Mouse (Mus musculus): ENCODE measurements around the gene Mgme1. TPM values are rescaled to one million over a fixed set of nuclear protein-coding genes. Genes with fewer than 3 reads are reported as not detected.
A peak's percentile ranks its signal among the peaks of the same experiment; 100 is the strongest.

Gene Mgme1
- polyA plus RNA-seq, 2 experiments, result 5.9 to 9.2 TPM

GRCm38 (mm10) chr2:144229647-144230046, 40.8 kb upstream of the Mgme1 start:
- H3K4me1 ChIP-seq (replicated peaks; ENCODE audit: control insufficient read depth in 2 of 2, insufficient read depth in 2 of 2, low read length in 1 of 2), result peaks cover 12 to 14% of the 10 kb centered on the region in 2 experiments
- H3K27ac ChIP-seq, result no peak overlapping the region
- peak; percentile 24; the same call in 1 of the 2 replicates for ATAC-seq (ENCODE audit: insufficient read depth)
- WGBS (ENCODE audit: insufficient replicate concordance), result 51% methylated on average over 14 of the region's 14 CpGs
- peaks cover 2% of the 10 kb centered on the region; the same call in 1 of the 2 replicates for H3K9me3 ChIP-seq (ENCODE audit: control insufficient read depth, low read length)
- H3K36me3 ChIP-seq (replicated peaks; ENCODE audit: control insufficient read depth, insufficient read depth, low read depth), result no peaks in the 10 kb centered on the region
- H3K4me3 ChIP-seq (ENCODE audit: insufficient read depth in 1 of 2, low read depth in 2 of 2, low read length in 2 of 2), result no peak overlapping the region
- no peak overlapping the region for H3K9ac ChIP-seq (replicated peaks)
- no peaks in the 10 kb centered on the region for H3K27me3 ChIP-seq (ENCODE audit: control insufficient read depth, insufficient read depth, low read length)
- no peak for DNase-seq (ENCODE audit: low read depth in 3 of 3, low spot score in 3 of 3)
- TF ChIP-seq CTCF (IDR thresholded peaks at IDR 0.05; ENCODE audit: low read depth), result no peak
- TF ChIP-seq EP300 (IDR thresholded peaks at IDR 0.05; ENCODE audit: low read depth), result no peak
- peak overlapping the region; percentile 66 for H3K4me2 ChIP-seq (ENCODE audit: low read depth)

- peaks cover 4% of the 10 kb centered on the region; the same call in 1 of the 2 replicates for H3K9me3 ChIP-seq (ENCODE audit: control insufficient read depth, low read length)
- H3K4me2 ChIP-seq (ENCODE audit: low read depth), result peak overlapping the region; percentile 66
- DNase-seq (ENCODE audit: low read depth in 3 of 3, low spot score in 3 of 3), result no peak
- H3K36me3 ChIP-seq (replicated peaks; ENCODE audit: control insufficient read depth, insufficient read depth, low read depth), result no peaks in the 10 kb centered on the region
- peak; percentile 65 for ATAC-seq (ENCODE audit: insufficient read depth)
- peaks cover 12 to 14% of the 10 kb centered on the region in 2 experiments for H3K4me1 ChIP-seq (replicated peaks; ENCODE audit: control insufficient read depth in 2 of 2, insufficient read depth in 2 of 2, low read length in 1 of 2)
- WGBS (ENCODE audit: insufficient replicate concordance), result 2% methylated on average over 7 of the region's 7 CpGs
- peak overlapping the region; percentile 27 to 36 for H3K4me3 ChIP-seq (ENCODE audit: insufficient read depth in 1 of 2, low read depth in 2 of 2, low read length in 2 of 2)
- peak overlapping the region; percentile 65 for H3K27ac ChIP-seq
- peak; percentile 3; the same call in 1 of the 2 replicates for TF ChIP-seq EP300 (IDR thresholded peaks at IDR 0.05; ENCODE audit: low read depth)
- TF ChIP-seq CTCF (IDR thresholded peaks at IDR 0.05; ENCODE audit: low read depth), result no peak
- H3K9ac ChIP-seq (replicated peaks), result peak overlapping the region; percentile 59
- no peaks in the 10 kb centered on the region for H3K27me3 ChIP-seq (ENCODE audit: control insufficient read depth, insufficient read depth, low read length)
Observed at GRCm38 (mm10) chr2:144230498-144230897, 40.0 kb upstream of the Mgme1 start.

- WGBS (ENCODE audit: insufficient replicate concordance), result 10% methylated on average over 5 of the region's 5 CpGs
- DNase-seq (ENCODE audit: low read depth in 3 of 3, low spot score in 3 of 3) (no peak), ATAC-seq (ENCODE audit: insufficient read depth) (peak; percentile 72)
- H3K4me3 ChIP-seq (ENCODE audit: insufficient read depth in 1 of 2, low read depth in 2 of 2, low read length in 2 of 2), result peak overlapping the region; percentile 21 to 27; a peak in 3 of 4 replicates
- H3K27ac ChIP-seq, result peak overlapping the region; percentile 65
- H3K9me3 ChIP-seq (ENCODE audit: control insufficient read depth, low read length), result peaks cover 4% of the 10 kb centered on the region; the same call in 1 of the 2 replicates
- no peak for TF ChIP-seq CTCF (IDR thresholded peaks at IDR 0.05; ENCODE audit: low read depth)
- TF ChIP-seq EP300 (IDR thresholded peaks at IDR 0.05; ENCODE audit: low read depth), result no peak
- H3K9ac ChIP-seq (replicated peaks), result 0 out of 2 replicates have a peak overlapping the region, but pooled peaks have one; percentile 59
- H3K4me2 ChIP-seq (ENCODE audit: low read depth), result peak overlapping the region; percentile 66
- H3K4me1 ChIP-seq (replicated peaks; ENCODE audit: control insufficient read depth in 2 of 2, insufficient read depth in 2 of 2, low read length in 1 of 2), result peaks cover 12 to 14% of the 10 kb centered on the region in 2 experiments
- H3K27me3 ChIP-seq (ENCODE audit: control insufficient read depth, insufficient read depth, low read length), result no peaks in the 10 kb centered on the region
- H3K36me3 ChIP-seq (replicated peaks; ENCODE audit: control insufficient read depth, insufficient read depth, low read depth), result no peaks in the 10 kb centered on the region
Observed at GRCm38 (mm10) chr2:144231115-144231514, 39.3 kb upstream of the Mgme1 start.

GRCm38 (mm10) chr2:144233534-144233933, 36.9 kb upstream of the Mgme1 start:
- ATAC-seq (ENCODE audit: insufficient read depth) (no peak), DNase-seq (ENCODE audit: low read depth in 3 of 3, low spot score in 3 of 3) (no peak)
- 63% methylated on average over 3 of the region's 3 CpGs for WGBS (ENCODE audit: insufficient replicate concordance)
- H3K27me3 ChIP-seq (ENCODE audit: control insufficient read depth, insufficient read depth, low read length), result no peaks in the 10 kb centered on the region
- no peak overlapping the region for H3K27ac ChIP-seq
- peaks cover 12 to 14% of the 10 kb centered on the region in 2 experiments for H3K4me1 ChIP-seq (replicated peaks; ENCODE audit: control insufficient read depth in 2 of 2, insufficient read depth in 2 of 2, low read length in 1 of 2)
- no peak overlapping the region for H3K9ac ChIP-seq (replicated peaks)
- H3K36me3 ChIP-seq (replicated peaks; ENCODE audit: control insufficient read depth, insufficient read depth, low read depth), result no peaks in the 10 kb centered on the region
- no peak for TF ChIP-seq CTCF (IDR thresholded peaks at IDR 0.05; ENCODE audit: low read depth)
- TF ChIP-seq EP300 (IDR thresholded peaks at IDR 0.05; ENCODE audit: low read depth), result no peak
- H3K4me3 ChIP-seq (ENCODE audit: insufficient read depth in 1 of 2, low read depth in 2 of 2, low read length in 2 of 2), result no peak overlapping the region
- H3K9me3 ChIP-seq (ENCODE audit: control insufficient read depth, low read length), result peaks cover 4% of the 10 kb centered on the region; the same call in 1 of the 2 replicates
- H3K4me2 ChIP-seq (ENCODE audit: low read depth), result no peak overlapping the region

GRCm38 (mm10) chr2:144235776-144236175, 34.7 kb upstream of the Mgme1 start:
- Histone ChIP-seq H3K27me3 (ENCODE audit: control insufficient read depth, insufficient read depth, low read length) (no peaks in the 10 kb centered on the region), H3K36me3 (replicated peaks; ENCODE audit: control insufficient read depth, insufficient read depth, low read depth) (no peaks in the 10 kb centered on the region), H3K9me3 (ENCODE audit: control insufficient read depth, low read length) (peaks cover 4% of the 10 kb centered on the region; the same call in 1 of the 2 replicates), H3K9ac (replicated peaks) (no peak overlapping the region), H3K4me1 (replicated peaks; ENCODE audit: control insufficient read depth in 2 of 2, insufficient read depth in 2 of 2, low read length in 1 of 2) (peaks cover 6% of the 10 kb centered on the region in 2 experiments; a peak in 3 of 4 replicates), H3K27ac (no peak overlapping the region), H3K4me2 (ENCODE audit: low read depth) (no peak overlapping the region), H3K4me3 (ENCODE audit: insufficient read depth in 1 of 2, low read depth in 2 of 2, low read length in 2 of 2) (no peak overlapping the region)
- DNase-seq (ENCODE audit: low read depth in 3 of 3, low spot score in 3 of 3) (no peak), ATAC-seq (ENCODE audit: insufficient read depth) (no peak)
- 78% methylated on average over 3 of the region's 3 CpGs for WGBS (ENCODE audit: insufficient replicate concordance)
- no peak for TF ChIP-seq CTCF (IDR thresholded peaks at IDR 0.05; ENCODE audit: low read depth)
- TF ChIP-seq EP300 (IDR thresholded peaks at IDR 0.05; ENCODE audit: low read depth), result no peak

Data from liver, embryonic 14.5 days (tissue).